Comparison of ENCODE assay signal across 19 mouse cellular contexts in genomic region chr16:58546128-58546527, GRCm38 (mm10). TPM values are rescaled to one million over a fixed set of nuclear protein-coding genes. Genes with fewer than 3 reads are reported as not detected.
DNase-seq lines count a peak whose midpoint lies in the region; ATAC-seq lines count a peak whose summit lies in the region.
"Had no signal": no experiment of that assay in that cellular context is flagged by ENCODE, and none has a peak within 500 bp of the region (broad histone marks: within the 10 kb centered on the region; RNA-seq: fewer than 3 reads in every experiment).

No protein-coding gene starts in this region.

- H3K9me3 ChIP-seq in liver, embryonic 12.5 days (replicated peaks): no peaks in the 10 kb centered on the region
- no peaks in the 10 kb centered on the region for H3K9me3 ChIP-seq in liver, embryonic 15.5 days (replicated peaks)
- H3K9me3 ChIP-seq in midbrain, embryonic 13.5 days: no peaks in the 10 kb centered on the region
- H3K9me3 ChIP-seq: forebrain, embryonic 12.5 days; limb, embryonic 15.5 days; megakaryocyte, embryonic 14.5 days had no signal

- no peak overlapping the region for H3K4me3 ChIP-seq in liver, embryonic 12.5 days
- no peak overlapping the region for H3K4me3 ChIP-seq in liver, embryonic 15.5 days (replicated peaks)
- H3K4me3 ChIP-seq in midbrain, embryonic 13.5 days (replicated peaks): no peak overlapping the region
- H3K4me3 ChIP-seq: forebrain, embryonic 12.5 days; limb, embryonic 15.5 days; megakaryocyte, embryonic 14.5 days had no signal

- ATAC-seq in liver, embryonic 12.5 days: peak; percentile 79
- ATAC-seq in activated CD4-positive, CD25-positive, alpha-beta regulatory T cell, adult 4 months: peak; percentile 79
- ATAC-seq in liver, embryonic 15.5 days (ENCODE audit: insufficient read depth): peak; percentile 44
- no peak for ATAC-seq in midbrain, embryonic 13.5 days
- ATAC-seq: lung, postnatal 0 days had no signal

- H3K27ac ChIP-seq in liver, embryonic 12.5 days: no peak overlapping the region
- H3K27ac ChIP-seq in liver, embryonic 15.5 days (replicated peaks): no peak overlapping the region
- H3K27ac ChIP-seq in midbrain, embryonic 13.5 days: no peak overlapping the region
- H3K27ac ChIP-seq: forebrain, embryonic 12.5 days; kidney, postnatal 0 days; limb, embryonic 15.5 days had no signal

- no peaks in the 10 kb centered on the region for H3K27me3 ChIP-seq in liver, embryonic 12.5 days (replicated peaks)
- no peaks in the 10 kb centered on the region for H3K27me3 ChIP-seq in liver, embryonic 15.5 days
- H3K27me3 ChIP-seq in splenic B cell, adult 2 months (ENCODE audit: control insufficient read depth, insufficient read depth, low read length, poor library complexity, severe bottlenecking): no peaks in the 10 kb centered on the region
- no peaks in the 10 kb centered on the region for H3K27me3 ChIP-seq in midbrain, embryonic 13.5 days
- H3K27me3 ChIP-seq: forebrain, embryonic 12.5 days; limb, embryonic 15.5 days; megakaryocyte, embryonic 14.5 days had no signal

- H3K36me3 ChIP-seq in liver, embryonic 12.5 days: no peaks in the 10 kb centered on the region
- no peaks in the 10 kb centered on the region for H3K36me3 ChIP-seq in liver, embryonic 15.5 days (replicated peaks)
- H3K36me3 ChIP-seq in splenic B cell, adult 2 months (ENCODE audit: control insufficient read depth, insufficient read depth, low read length, poor library complexity, severe bottlenecking): no peaks in the 10 kb centered on the region
- H3K36me3 ChIP-seq in midbrain, embryonic 13.5 days: no peaks in the 10 kb centered on the region
- H3K36me3 ChIP-seq: forebrain, embryonic 12.5 days; limb, embryonic 15.5 days had no signal

- 0 out of 2 replicates have a peak overlapping the region, but pooled peaks have one; percentile 12 for H3K9ac ChIP-seq in liver, embryonic 12.5 days
- no peak overlapping the region for H3K9ac ChIP-seq in liver, embryonic 15.5 days
- no peak overlapping the region for H3K9ac ChIP-seq in midbrain, embryonic 13.5 days (replicated peaks)
- H3K9ac ChIP-seq: forebrain, embryonic 12.5 days; limb, embryonic 15.5 days had no signal

- peaks cover 21% of the 10 kb centered on the region for H3K4me1 ChIP-seq in liver, embryonic 12.5 days
- peaks cover 5% of the 10 kb centered on the region for H3K4me1 ChIP-seq in liver, embryonic 15.5 days (replicated peaks)
- no peaks in the 10 kb centered on the region for H3K4me1 ChIP-seq in midbrain, embryonic 13.5 days (replicated peaks)
- H3K4me1 ChIP-seq: forebrain, embryonic 12.5 days; limb, embryonic 15.5 days had no signal

- no peak overlapping the region for H3K4me2 ChIP-seq in liver, embryonic 12.5 days
- H3K4me2 ChIP-seq in liver, embryonic 15.5 days: no peak overlapping the region
- no peak overlapping the region for H3K4me2 ChIP-seq in midbrain, embryonic 13.5 days (replicated peaks)
- H3K4me2 ChIP-seq: forebrain, embryonic 12.5 days; limb, embryonic 15.5 days had no signal

- no peak for DNase-seq in liver
- DNase-seq in splenic B cell, adult 2 months (ENCODE audit: low read depth, low spot score): peak; percentile 12
- DNase-seq in left cerebral cortex, postnatal 36 days (ENCODE audit: low spot score in 2 of 2): no peak
- DNase-seq in adrenal gland, adult 8-10 months: no peak
- DNase-seq: B cell, adult 2 months; cerebellum, adult 2 months; gastrocnemius, postnatal 25 days; retina, postnatal 1 day; right cerebral cortex, postnatal 4 days; thymus, postnatal 25 days had no signal

- 19% methylated on average over 1 of the region's 1 CpGs for WGBS in liver, embryonic 12.5 days (ENCODE audit: insufficient replicate concordance)
- 8% methylated on average over 1 of the region's 1 CpGs for WGBS in liver, embryonic 15.5 days (ENCODE audit: insufficient replicate concordance)
- 58% methylated on average over 1 of the region's 1 CpGs for WGBS in midbrain, embryonic 13.5 days

- intact Hi-C loops in left cerebral cortex, postnatal 36 days (cut with DNase I): no loop called here

RNA-seq across cellular contexts. Expression of gene St3gal6, which starts 22.1 kb away (rescaled TPM):
- polyA plus RNA-seq in liver, embryonic 12.5 days (2016; fragmentation: Nextera tagmentation; extraction: Ambion mirVana): 60.1 TPM in 2 replicates
- polyA plus RNA-seq in activated CD4-positive, CD25-positive, alpha-beta regulatory T cell, adult 4 months (2017; shearing (Covaris generic)): 1 to 10 TPM; 4.6 to 7.4 TPM
- polyA plus RNA-seq in liver, embryonic 15.5 days (2015; fragmentation: Nextera tagmentation; extraction: Ambion mirVana): 25.7 and 26.7 TPM in 2 replicates
- 10 to 100 TPM; 20.2 to 22.9 TPM for total RNA-seq in left cerebral cortex, postnatal 36 days (2021)
- polyA plus RNA-seq in midbrain, embryonic 13.5 days (2015; fragmentation: Nextera tagmentation; extraction: Ambion mirVana): 8.3 and 9.9 TPM in 2 replicates
- total RNA-seq in adrenal gland, adult 8-10 months (2022): 10 to 100 TPM; 13.6 to 30.8 (median 17.8) TPM
